Mouse (Mus musculus): Measurements from ENCODE around the gene Cmc4.

GRCm38 (mm10) chrX:75381176-75381575 is 35.2 kb downstream of the Cmc4 start:
- TF ChIP-seq CTCF (IDR thresholded peaks at IDR 0.05; ENCODE audit: low read depth, low read length) (no peak), POLR2A (IDR thresholded peaks at IDR 0.05; ENCODE audit: borderline replicate concordance, low read depth, low read length) (no peak)

All from bone marrow macrophage, adult 2 months (primary cell).